Mouse (Mus musculus) intestine, postnatal 0 days (tissue): ENCODE results near the gene Slc30a2. TPM values are rescaled to one million over a fixed set of nuclear protein-coding genes. Genes with fewer than 3 reads are reported as not detected.

Experiments
- ATAC-seq: fragments of 200-750 bp; cut with Nextera tagmentation; 2 replicates; pipeline ENCODE4 v1.8.0; 2017; ENCODE audit warnings: mild to moderate bottlenecking, moderate TSS enrichment, moderate library complexity
- H3K27ac ChIP-seq: fragments of 300-500 bp; sonication (generic); 2 replicates; pipeline ENCODE4 v1.5.1; 2014; ENCODE audit warnings: mild to moderate bottlenecking, low read depth, low read length, moderate library complexity
- H3K27me3 ChIP-seq: fragments of 300-500 bp; sonication (generic); replicated peaks from 2 replicates; pipeline ENCODE4 v1.6.1; 2014; ENCODE audit warnings: low read length, mixed read lengths; ENCODE audit not compliant: control insufficient read depth, insufficient read depth
- H3K36me3 ChIP-seq: fragments of 300-500 bp; sonication (generic); 2 replicates; pipeline ENCODE4 v1.6.1; 2014; ENCODE audit warnings: mild to moderate bottlenecking, moderate library complexity; ENCODE audit not compliant: control insufficient read depth, insufficient read depth
- H3K4me1 ChIP-seq: fragments of 300-500 bp; sonication (generic); replicated peaks from 2 replicates; pipeline ENCODE4 v1.6.1; 2014; ENCODE audit warnings: antibody characterized with exemption, low read length, mixed read lengths; ENCODE audit not compliant: control insufficient read depth, insufficient read depth
- H3K4me2 ChIP-seq: fragments of 300-500 bp; sonication (generic); replicated peaks from 2 replicates; pipeline ENCODE4 v1.6.1; 2014; ENCODE audit warnings: low read depth, mild to moderate bottlenecking, moderate library complexity
- H3K4me3 ChIP-seq: fragments of 300-500 bp; sonication (generic); 2 replicates; pipeline ENCODE4 v1.5.1; 2014; ENCODE audit warnings: low read depth, low read length
- H3K9ac ChIP-seq: fragments of 300-500 bp; sonication (generic); 2 replicates; pipeline ENCODE4 v1.6.1; 2014; ENCODE audit warnings: mild to moderate bottlenecking, low read depth, low read length
- H3K9me3 ChIP-seq: fragments of 300-500 bp; sonication (generic); 2 replicates; pipeline ENCODE4 v1.6.1; 2016; ENCODE audit warnings: mixed run types; ENCODE audit not compliant: control insufficient read depth
- CTCF ChIP-seq: sonication (generic); IDR thresholded peaks from 2 replicates; pipeline ENCODE4 v1.5.1; 2016; ENCODE audit warnings: low read depth, mild to moderate bottlenecking, control low read depth, antibody characterized with exemption, moderate library complexity
- WGBS: fragments of 180-500 bp; shearing (Covaris S2); extraction: QIAGEN DNeasy Blood & Tissue Kit; methylation state at CpG from one replicate; pipeline ENCODE4 v1.1.7; 2014; 5-methylcytosine and 5-hydroxymethylcytosine counted together
- polyA plus RNA-seq: library from polyadenylated mRNA; unstranded; fragments of >200 nt; fragmentation: Nextera tagmentation; extraction: Ambion mirVana; gene quantifications from 2 replicates; pipeline ENCODE4 v1.2.1, GENCODE M21; 2015

The Slc30a2 gene
- polyA plus RNA-seq, 1 experiment from 2014 or later: 39.1 TPM

DNA sequence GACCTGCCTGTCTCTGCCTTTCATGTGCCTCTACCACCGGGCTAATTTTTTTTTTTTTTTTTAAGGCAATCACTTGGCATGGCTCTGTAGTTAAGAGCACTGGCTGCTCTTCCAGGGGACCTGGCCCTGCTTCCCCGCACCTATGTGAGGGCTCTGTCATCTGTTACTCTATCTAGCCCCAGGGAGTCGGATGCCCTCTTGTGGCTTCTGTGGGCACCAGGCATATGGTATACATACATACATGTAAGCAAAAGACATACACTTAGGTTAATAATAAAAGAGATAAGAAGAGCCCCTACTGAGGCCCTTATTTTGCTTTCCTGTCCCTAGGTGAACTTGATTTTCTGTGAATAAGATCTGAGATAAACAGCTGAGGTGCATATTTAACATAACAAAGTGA lies 1.6 kb downstream of the Slc30a2 start:
- peak; percentile 72 for TF ChIP-seq CTCF
- H3K27ac ChIP-seq: no peak overlapping the region
- WGBS: 38% methylated on average over 3 of the region's 3 CpGs
- H3K27me3 ChIP-seq: peaks cover 10% of the 10 kb centered on the region
- ATAC-seq: peak; percentile 20; the same call in 1 of the 2 replicates
- H3K36me3 ChIP-seq: peaks cover 9% of the 10 kb centered on the region; the same call in 1 of the 2 replicates
- peak overlapping the region; percentile 67 for H3K4me2 ChIP-seq
- H3K4me3 ChIP-seq: no peak overlapping the region; the same call in 1 of the 2 replicates
- no peak overlapping the region for H3K9ac ChIP-seq
- no peaks in the 10 kb centered on the region for H3K9me3 ChIP-seq
- peaks cover 5% of the 10 kb centered on the region; the same call in 1 of the 2 replicates for H3K4me1 ChIP-seq

DNA sequence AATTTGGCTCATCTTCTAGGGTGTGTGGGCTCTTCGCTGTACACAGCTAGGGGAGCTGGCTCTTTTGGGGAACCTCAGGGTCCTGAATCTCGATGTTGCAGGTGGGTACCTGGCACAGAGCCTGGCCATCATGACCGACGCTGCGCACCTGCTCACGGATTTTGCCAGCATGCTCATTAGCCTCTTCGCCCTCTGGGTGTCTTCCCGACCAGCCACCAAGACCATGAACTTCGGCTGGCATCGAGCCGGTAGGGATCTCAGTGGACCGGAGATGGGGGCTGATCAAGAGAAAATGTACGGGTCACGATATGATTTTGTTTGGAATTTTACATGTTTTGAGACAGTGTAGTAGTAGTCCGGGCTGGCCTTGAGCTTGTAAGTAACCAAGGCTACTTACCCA lies 2.8 kb downstream of the Slc30a2 start:
- Histone ChIP-seq H3K4me2 (peak overlapping the region; percentile 67), H3K4me1 (peaks cover 5% of the 10 kb centered on the region; the same call in 1 of the 2 replicates), H3K9me3 (no peaks in the 10 kb centered on the region), H3K4me3 (no peak overlapping the region), H3K36me3 (peaks cover 9% of the 10 kb centered on the region; the same call in 1 of the 2 replicates), H3K9ac (no peak overlapping the region), H3K27ac (no peak overlapping the region), H3K27me3 (peaks cover 10% of the 10 kb centered on the region)
- WGBS: 94% methylated on average over 15 of the region's 15 CpGs
- TF ChIP-seq CTCF: no peak
- ATAC-seq: no peak

DNA sequence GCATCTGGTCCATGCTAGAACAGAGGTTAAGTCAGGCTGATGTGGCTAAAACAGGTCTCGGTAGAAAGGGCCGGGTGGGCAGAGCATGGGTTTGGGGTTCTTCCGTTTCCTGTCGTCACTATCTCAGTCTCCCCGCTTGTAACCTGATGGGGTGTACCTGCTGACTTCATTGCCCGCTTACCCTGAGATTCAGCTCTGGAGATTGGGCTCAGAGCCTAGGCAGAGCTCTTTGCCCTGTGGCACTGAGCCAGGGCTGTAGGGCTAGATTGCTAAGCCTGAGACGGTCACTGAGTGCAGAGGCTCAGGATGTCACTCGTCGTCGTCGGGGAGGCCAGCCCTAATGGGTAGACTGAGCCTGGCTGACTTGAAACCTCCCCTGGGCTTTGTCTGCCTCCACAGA lies 5.1 kb downstream of the Slc30a2 start:
- no peak overlapping the region for H3K4me3 ChIP-seq
- H3K4me1 ChIP-seq: peaks cover 10% of the 10 kb centered on the region; the same call in 1 of the 2 replicates
- no peak overlapping the region for H3K27ac ChIP-seq
- 58% methylated on average over 11 of the region's 11 CpGs for WGBS
- H3K4me2 ChIP-seq: no peak overlapping the region
- no peak for ATAC-seq
- H3K27me3 ChIP-seq: peaks cover under 1% of the 10 kb centered on the region
- no peak for TF ChIP-seq CTCF
- H3K9ac ChIP-seq: 0 out of 2 replicates have a peak overlapping the region, but pooled peaks have one; percentile 3
- no peaks in the 10 kb centered on the region for H3K9me3 ChIP-seq
- H3K36me3 ChIP-seq: peaks cover 15% of the 10 kb centered on the region; the same call in 1 of the 2 replicates

DNA sequence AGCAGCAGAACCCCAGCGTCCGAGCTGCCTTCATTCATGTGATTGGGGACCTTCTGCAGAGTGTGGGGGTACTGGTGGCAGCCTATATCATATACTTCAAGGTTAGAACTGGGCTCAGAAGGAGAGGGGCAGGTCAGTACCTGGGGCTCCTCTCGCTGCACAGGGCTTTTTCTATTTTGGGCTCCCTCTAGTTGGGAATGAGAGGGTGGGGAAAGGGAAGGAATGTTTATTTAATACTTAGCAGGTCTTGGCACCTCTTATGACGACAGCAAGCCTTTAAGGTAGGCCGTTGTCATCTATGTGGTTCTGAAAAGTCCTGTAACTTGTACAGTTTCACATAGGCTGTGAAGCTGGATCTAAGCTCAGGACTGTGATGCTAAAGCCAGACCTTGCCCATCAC lies 5.6 kb downstream of the Slc30a2 start:
- 74% methylated on average over 5 of the region's 5 CpGs for WGBS
- Histone ChIP-seq H3K4me1 (peaks cover 10% of the 10 kb centered on the region; the same call in 1 of the 2 replicates), H3K4me3 (no peak overlapping the region), H3K27me3 (no peaks in the 10 kb centered on the region; the same call in 1 of the 2 replicates), H3K36me3 (peaks cover 15% of the 10 kb centered on the region; the same call in 1 of the 2 replicates), H3K9ac (0 out of 2 replicates have a peak overlapping the region, but pooled peaks have one; percentile 3), H3K4me2 (no peak overlapping the region), H3K9me3 (no peaks in the 10 kb centered on the region), H3K27ac (no peak overlapping the region)
- TF ChIP-seq CTCF: no peak
- ATAC-seq: no peak

GRCm38 (mm10) chr4:134349829-134350228 lies 6.8 kb downstream of the Slc30a2 start:
- Histone ChIP-seq H3K27me3 (no peaks in the 10 kb centered on the region), H3K36me3 (peaks cover 15% of the 10 kb centered on the region; the same call in 1 of the 2 replicates), H3K4me2 (no peak overlapping the region), H3K27ac (no peak overlapping the region), H3K4me3 (no peak overlapping the region), H3K4me1 (peaks cover 13% of the 10 kb centered on the region), H3K9ac (no peak overlapping the region), H3K9me3 (no peaks in the 10 kb centered on the region)
- no peak for TF ChIP-seq CTCF
- 84% methylated on average over 7 of the region's 7 CpGs for WGBS
- no peak for ATAC-seq

- WGBS: 80% methylated on average over 6 of the region's 6 CpGs
Observed at GRCm38 (mm10) chr4:134350641-134351040, 7.7 kb downstream of the Slc30a2 start.

More at GRCm38 (mm10) chr4:134350641-134351040, 7.7 kb downstream of the Slc30a2 start:
- Histone ChIP-seq H3K27me3 (no peaks in the 10 kb centered on the region), H3K4me2 (no peak overlapping the region), H3K4me3 (no peak overlapping the region), H3K36me3 (peaks cover 15% of the 10 kb centered on the region; the same call in 1 of the 2 replicates), H3K9me3 (no peaks in the 10 kb centered on the region), H3K9ac (no peak overlapping the region), H3K27ac (no peak overlapping the region), H3K4me1 (peaks cover 16% of the 10 kb centered on the region)
- no peak for ATAC-seq
- TF ChIP-seq CTCF: no peak
